Mouse (Mus musculus) frontal cortex, adult (tissue): ENCODE results near the gene Cct7.
A peak's percentile ranks its signal among the peaks of the same experiment; 100 is the strongest.

Source experiments
- ATAC-seq: cut with Nextera tagmentation; 2 replicates; pipeline ENCODE4 v1.9.2; 2017; ENCODE audit warnings: mild to moderate bottlenecking, moderate library complexity, mixed read lengths; ENCODE audit not compliant: low TSS enrichment

The Cct7 gene

GRCm38 (mm10) chr6:85502103-85502910, 51.0 kb downstream of the Cct7 start:
- peak; percentile 64 for ATAC-seq

- ATAC-seq, result peak; percentile 85
These were observed 51.6 kb downstream of the Cct7 start, which contains the start of gene Fbxo41 for GRCm38 (mm10) chr6:85502911-85503250. Gene Fbxo41 (minus strand): TSS chr6:85502994.

- no peak for ATAC-seq
These were observed 53.6 kb downstream of the Cct7 start for GRCm38 (mm10) chr6:85504908-85505307.

GRCm38 (mm10) chr6:85508602-85509001, 57.3 kb downstream of the Cct7 start:
- ATAC-seq, result no peak

GRCm38 (mm10) chr6:85510476-85510875, 59.2 kb downstream of the Cct7 start:
- ATAC-seq, result peak; percentile 21; the same call in 1 of the 2 replicates

- peak; percentile 11; the same call in 1 of the 2 replicates for ATAC-seq
These were observed 60.2 kb downstream of the Cct7 start for GRCm38 (mm10) chr6:85511286-85512055.

GRCm38 (mm10) chr6:85512056-85512440, 60.7 kb downstream of the Cct7 start:
- no peak for ATAC-seq

GRCm38 (mm10) chr6:85512577-85513530, 61.5 kb downstream of the Cct7 start:
- peak; percentile 25 for ATAC-seq

- ATAC-seq, result peak; percentile 80
These were observed 62.2 kb downstream of the Cct7 start, which contains the start of gene Egr4 for GRCm38 (mm10) chr6:85513531-85513910. Gene Egr4 (minus strand): TSS chr6:85513589.

GRCm38 (mm10) chr6:85515941-85516340, 64.6 kb downstream of the Cct7 start:
- no peak for ATAC-seq
